Mouse (Mus musculus) spleen, adult 10 weeks (tissue): Measurements from ENCODE around the gene Arl8b. TPM values are rescaled to one million over a fixed set of nuclear protein-coding genes. Genes with fewer than 3 reads are reported as not detected.

Experiments used
- polyA plus RNA-seq: library from polyadenylated mRNA; stranded (reverse); fragments of 350-450 nt; fragmentation: Illumina TruSeq; extraction: RNeasy Lipid Tissue Mini Kit (QIAGEN cat#74804); gene quantifications from one replicate; pipeline ENCODE4 v1.2.3, GENCODE M21; 2015; ENCODE audit warnings: low replicate concordance; ENCODE audit not compliant: insufficient read depth

The Arl8b gene
- polyA plus RNA-seq, result 97.4 TPM

GRCm38 (mm10) chr6:108782526-108783183 lies at the start of gene Arl8b:
TSS of gene Arl8b (plus strand) at chr6:108783099.

GRCm38 (mm10) chr6:108828234-108828868 lies 45.5 kb downstream of the Arl8b start, which contains the start of gene Edem1:
TSS of gene Edem1 (plus strand) at chr6:108828641.

Other genes starting within 250 kb of the Arl8b start
- 33.2 TPM for gene Bhlhe40, start 122.5 kb upstream of the Arl8b start, polyA plus RNA-seq
- gene Edem1, start 45.5 kb downstream of the Arl8b start, polyA plus RNA-seq, result 154 TPM